Mouse (Mus musculus): ENCODE results near the gene Smim5.

- TF ChIP-seq POLR2A (IDR thresholded peaks at IDR 0.05; ENCODE audit: insufficient read length, low read depth) = no peak
- TF ChIP-seq MYOD1 (IDR thresholded peaks at IDR 0.05; ENCODE audit: control insufficient read depth in 1 of 3, insufficient read length in 2 of 3, low read depth in 2 of 3) = no peak
- no peak for TF ChIP-seq USF1 (IDR thresholded peaks at IDR 0.05; ENCODE audit: low read depth)
- TF ChIP-seq E2F4 (IDR thresholded peaks at IDR 0.05; ENCODE audit: insufficient read depth) = no peak
- TF ChIP-seq MYOG (IDR thresholded peaks at IDR 0.05; ENCODE audit: control insufficient read depth in 1 of 3, insufficient read depth in 1 of 3, insufficient read length in 2 of 3, low read depth in 2 of 3) = no peak
- TF ChIP-seq CEBPB (IDR thresholded peaks at IDR 0.05; ENCODE audit: insufficient read depth, poor library complexity, severe bottlenecking) = no peak
- TF ChIP-seq MAX (IDR thresholded peaks at IDR 0.05; ENCODE audit: low read depth) = no peak
- TF ChIP-seq POLR2AphosphoS2 (IDR thresholded peaks at IDR 0.05; ENCODE audit: insufficient read length, low read depth) = no peak
- no peak for TF ChIP-seq TCF12 (IDR thresholded peaks at IDR 0.05; ENCODE audit: insufficient read depth, poor library complexity, severe bottlenecking)
- no peak for TF ChIP-seq REST (IDR thresholded peaks at IDR 0.05; ENCODE audit: insufficient read depth, insufficient read length)
Measured at GRCm38 (mm10) chr11:115902177-115902576, 2.4 kb downstream of the Smim5 start.
